In genomic region chr6:120941575-120941974, GRCm38 (mm10) we compare ENCODE assay signal across 25 mouse cellular contexts. TPM values are rescaled to one million over a fixed set of nuclear protein-coding genes. Genes with fewer than 3 reads are reported as not detected.
DNase-seq lines count a peak whose midpoint lies in the region; ATAC-seq and TF ChIP-seq lines count a peak whose summit lies in the region.
"Had no signal": no experiment of that assay in that cellular context is flagged by ENCODE, and none has a peak within 500 bp of the region (broad histone marks: within the 10 kb centered on the region; RNA-seq: fewer than 3 reads in every experiment).

No protein-coding gene starts in this region.

- no peak overlapping the region for H3K4me3 ChIP-seq in layer of hippocampus, adult 2 months
- no peak overlapping the region for H3K4me3 ChIP-seq in heart, embryonic 11.5 days (ENCODE audit: low read depth, low read length)
- H3K4me3 ChIP-seq: embryonic facial prominence, embryonic 15.5 days; heart, adult 2 months; hindbrain, embryonic 12.5 days; limb, embryonic 10.5 days; liver, embryonic 15.5 days; lung, embryonic 15.5 days; midbrain, embryonic 10.5 days; neural tube, embryonic 15.5 days had no signal

- no peaks in the 10 kb centered on the region for H3K9me3 ChIP-seq in heart, embryonic 11.5 days (replicated peaks; ENCODE audit: control insufficient read depth, low read length)
- H3K9me3 ChIP-seq: embryonic facial prominence, embryonic 15.5 days; hindbrain, embryonic 12.5 days; limb, embryonic 10.5 days; liver, embryonic 15.5 days; lung, embryonic 15.5 days; midbrain, embryonic 10.5 days; neural tube, embryonic 15.5 days had no signal

- H3K9ac ChIP-seq in heart, embryonic 11.5 days (ENCODE audit: low read depth, low read length): no peak overlapping the region
- H3K9ac ChIP-seq: embryonic facial prominence, embryonic 15.5 days; hindbrain, embryonic 12.5 days; liver, embryonic 15.5 days; lung, embryonic 15.5 days; neural tube, embryonic 15.5 days had no signal

- DNase-seq in frontal cortex, postnatal 10 days (ENCODE audit: low spot score in 2 of 2): no peak
- DNase-seq in layer of hippocampus, adult 2 months (ENCODE audit: low spot score in 2 of 2): peak in 1 of 2 experiments; percentile 35
- no peak for DNase-seq in layer of hippocampus, postnatal 10 days (ENCODE audit: low spot score in 2 of 2)
- peak; percentile 86 for DNase-seq in kidney, adult 9 months
- DNase-seq in layer of hippocampus, adult 8-10 months (ENCODE audit: low spot score in 2 of 2): peak; percentile 32 to 53
- no peak for DNase-seq in thymus, postnatal 0 days (ENCODE audit: low spot score)
- DNase-seq: adrenal gland, postnatal 36 days; cerebellum, adult 11 months; cerebellum, adult 9-11 months; gastrocnemius, postnatal 25 days; heart, adult 2 months; liver; thymus, adult 18-20 months had no signal

- no peak overlapping the region for H3K4me2 ChIP-seq in heart, embryonic 11.5 days
- H3K4me2 ChIP-seq: embryonic facial prominence, embryonic 15.5 days; hindbrain, embryonic 12.5 days; liver, embryonic 15.5 days; lung, embryonic 15.5 days; neural tube, embryonic 15.5 days had no signal

- peak; percentile 70 for ATAC-seq in frontal cortex, adult (ENCODE audit: low TSS enrichment)
- ATAC-seq in heart, embryonic 11.5 days (replicated peaks; ENCODE audit: insufficient number of reproducible peaks, low FRiP score, low TSS enrichment): no peak
- ATAC-seq: forebrain, embryonic 16.5 days; intestine, postnatal 0 days had no signal

- WGBS in heart, embryonic 11.5 days (ENCODE audit: insufficient replicate concordance): 93% methylated on average over 13 of the region's 13 CpGs

- peak overlapping the region; percentile 68 for H3K27ac ChIP-seq in layer of hippocampus, adult 2 months
- H3K27ac ChIP-seq in heart, embryonic 11.5 days (ENCODE audit: low read depth, low read length): no peak overlapping the region
- H3K27ac ChIP-seq: embryonic facial prominence, embryonic 15.5 days; heart, adult 2 months; hindbrain, embryonic 12.5 days; limb, embryonic 10.5 days; liver, embryonic 15.5 days; lung, embryonic 15.5 days; macrophage; midbrain, embryonic 10.5 days; neural tube, embryonic 15.5 days had no signal

- 0 out of 2 replicates have a peak, but pooled peaks cover 4% of the 10 kb centered on the region for H3K36me3 ChIP-seq in heart, embryonic 11.5 days (ENCODE audit: control insufficient read depth, insufficient read depth, low read length)
- H3K36me3 ChIP-seq: midbrain, embryonic 10.5 days had no signal

- H3K4me1 ChIP-seq in heart, embryonic 11.5 days (ENCODE audit: control insufficient read depth, insufficient read depth, low read length): no peaks in the 10 kb centered on the region
- H3K4me1 ChIP-seq: embryonic facial prominence, embryonic 15.5 days; lung, embryonic 15.5 days; neural tube, embryonic 15.5 days had no signal

- H3K27me3 ChIP-seq in heart, embryonic 11.5 days (ENCODE audit: control insufficient read depth, insufficient read depth, low read length): no peaks in the 10 kb centered on the region
- H3K27me3 ChIP-seq: embryonic facial prominence, embryonic 15.5 days; hindbrain, embryonic 12.5 days; liver, embryonic 15.5 days; lung, embryonic 15.5 days; neural tube, embryonic 15.5 days had no signal

- no peak for TF ChIP-seq CTCF in layer of hippocampus, adult 2 months (conservative IDR thresholded peaks at IDR 0.05)

RNA-seq across cellular contexts. Expression of gene Bid, which starts 24.9 kb away (rescaled TPM):
- total RNA-seq in layer of hippocampus, adult 2 months (2021): 10 to 100 TPM; 15.3 to 15.5 TPM
- 10 to 100 TPM; 20.9 to 23.2 TPM for total RNA-seq in layer of hippocampus, postnatal 10 days (2021)
- 10 to 100 TPM; 10.9 to 16.3 (median 14.8) TPM for total RNA-seq in layer of hippocampus, adult 8-10 months (2022)
- polyA plus RNA-seq in thymus, postnatal 0 days (2015; fragmentation: Nextera tagmentation; extraction: Ambion mirVana): 72.6 and 78.5 TPM in 2 replicates
- polyA plus RNA-seq in heart, embryonic 11.5 days (2014; fragmentation: Nextera tagmentation; extraction: Ambion mirVana): 10.2 and 12.2 TPM in 2 replicates

Comparison
In these comparisons a context has a peak if more than half of its experiments do, and no peak if none do; other contexts are left out.
1. DNase-seq: peak in kidney, adult 9 months (single experiment) and layer of hippocampus, adult 8-10 months (2 of 2); none in frontal cortex, postnatal 10 days (0 of 2), layer of hippocampus, postnatal 10 days (0 of 2) and thymus, postnatal 0 days (single experiment).